Mouse (Mus musculus) midbrain, embryonic 11.5 days (tissue): Measurements from ENCODE around the gene Masp1. TPM values are rescaled to one million over a fixed set of nuclear protein-coding genes. Genes with fewer than 3 reads are reported as not detected.
A peak's percentile ranks its signal among the peaks of the same experiment; 100 is the strongest.

ENCODE experiments used
- ATAC-seq: fragments of 200-750 bp; cut with Nextera tagmentation; 2 replicates; pipeline ENCODE4 v1.8.0; 2017; ENCODE audit warnings: moderate TSS enrichment, moderate library complexity; ENCODE audit not compliant: low FRiP score
- DNase-seq: peaks from one replicate; pipeline ENCODE4 v3.0.0; 2015; ENCODE audit warnings: low spot score; ENCODE audit errors: missing footprints
- H3K27ac ChIP-seq: fragments of 300-500 bp; sonication (generic); 2 replicates; pipeline ENCODE4 v1.5.1; 2014; ENCODE audit warnings: low read depth, low read length
- H3K27me3 ChIP-seq: fragments of 300-500 bp; sonication (generic); 2 replicates; pipeline ENCODE4 v1.6.1; 2014; ENCODE audit warnings: mild to moderate bottlenecking, low read length, moderate library complexity, mixed read lengths; ENCODE audit not compliant: control insufficient read depth, insufficient read depth
- H3K36me3 ChIP-seq: fragments of 300-500 bp; sonication (generic); 2 replicates; pipeline ENCODE4 v1.6.1; 2014; ENCODE audit warnings: mild to moderate bottlenecking, low read length, moderate library complexity, mixed read lengths; ENCODE audit not compliant: control insufficient read depth, insufficient read depth
- H3K4me1 ChIP-seq: fragments of 300-500 bp; sonication (generic); 2 replicates; pipeline ENCODE4 v1.6.1; 2014; ENCODE audit warnings: low read length; ENCODE audit not compliant: control insufficient read depth, insufficient read depth
- H3K4me2 ChIP-seq: fragments of 300-500 bp; sonication (generic); 2 replicates; pipeline ENCODE4 v1.6.1; 2014; ENCODE audit warnings: mild to moderate bottlenecking, moderate library complexity
- H3K4me3 ChIP-seq: fragments of 300-500 bp; sonication (generic); 2 replicates; pipeline ENCODE4 v1.5.1; 2014; ENCODE audit warnings: low read depth, low read length
- H3K9ac ChIP-seq: fragments of 300-500 bp; sonication (generic); 2 replicates; pipeline ENCODE4 v1.6.1; 2014; ENCODE audit warnings: low read length
- H3K9me3 ChIP-seq: fragments of 300-500 bp; sonication (generic); 2 replicates; pipeline ENCODE4 v1.6.1; 2016; ENCODE audit warnings: low read length; ENCODE audit not compliant: control insufficient read depth
- WGBS: fragments of 180-500 bp; shearing (Covaris S2); extraction: QIAGEN DNeasy Blood & Tissue Kit; methylation state at CpG from one replicate; pipeline ENCODE4 v1.1.7; 2014; 5-methylcytosine and 5-hydroxymethylcytosine counted together
- polyA plus RNA-seq: library from polyadenylated mRNA; unstranded; fragments of >200 nt; fragmentation: Nextera tagmentation; extraction: Ambion mirVana; gene quantifications from 2 replicates; pipeline ENCODE4 v1.2.1, GENCODE M21; 2014

Gene Masp1
- polyA plus RNA-seq, 1 experiment from 2014 or later: 19.0 TPM

DNA sequence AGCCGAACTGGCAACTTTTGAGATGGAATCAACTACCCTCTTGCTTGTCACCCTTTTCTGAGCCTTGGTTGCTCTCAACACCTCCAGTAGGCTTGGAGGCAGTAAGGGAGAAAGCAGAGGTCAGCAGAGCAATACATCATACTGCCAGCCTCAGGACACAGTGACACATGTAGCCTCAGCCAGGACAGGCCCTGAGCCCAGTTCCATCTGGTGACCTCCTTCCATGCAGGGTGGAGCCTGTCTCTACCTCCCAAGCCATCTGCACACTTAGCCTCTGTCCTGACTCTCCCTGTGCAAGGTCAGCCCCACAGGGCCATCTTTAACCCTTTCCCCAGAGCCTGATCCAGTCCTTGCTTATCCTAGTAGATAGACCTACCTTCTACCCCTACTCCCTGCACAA is 92.9 kb downstream of the Masp1 start:
- no peak overlapping the region for H3K4me3 ChIP-seq
- H3K9ac ChIP-seq: no peak overlapping the region
- WGBS: 93% methylated on average over 1 of the region's 1 CpGs
- no peaks in the 10 kb centered on the region for H3K27me3 ChIP-seq
- no peak for DNase-seq
- no peaks in the 10 kb centered on the region for H3K36me3 ChIP-seq
- H3K9me3 ChIP-seq: no peaks in the 10 kb centered on the region
- ATAC-seq: no peak
- H3K4me1 ChIP-seq: no peaks in the 10 kb centered on the region
- H3K4me2 ChIP-seq: no peak overlapping the region
- H3K27ac ChIP-seq: no peak overlapping the region

DNA sequence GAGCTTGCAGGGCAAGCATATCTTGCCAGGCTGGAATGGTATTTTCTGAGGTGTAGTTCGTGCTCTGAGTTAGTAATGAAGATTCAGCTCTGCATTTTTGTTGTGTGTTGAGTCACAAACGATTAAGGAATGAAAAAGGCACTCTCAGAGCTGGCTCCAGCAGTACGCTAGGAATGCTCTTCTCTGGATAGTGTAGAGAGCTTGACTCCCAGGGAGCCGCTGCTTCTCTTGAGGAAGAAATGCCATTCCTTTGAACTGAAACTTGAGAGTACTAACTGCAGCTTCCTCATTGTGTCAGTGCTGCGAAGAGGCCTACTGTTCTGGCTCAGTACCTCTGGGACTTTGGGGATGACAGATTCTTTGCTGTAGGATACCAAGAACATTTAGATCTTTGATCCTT is 96.8 kb downstream of the Masp1 start:
- Histone ChIP-seq H3K4me1 (no peaks in the 10 kb centered on the region), H3K27ac (no peak overlapping the region), H3K4me2 (no peak overlapping the region), H3K36me3 (no peaks in the 10 kb centered on the region), H3K27me3 (no peaks in the 10 kb centered on the region), H3K9me3 (no peaks in the 10 kb centered on the region), H3K9ac (no peak overlapping the region), H3K4me3 (no peak overlapping the region)
- ATAC-seq (no peak), DNase-seq (no peak)
- 67% methylated on average over 5 of the region's 5 CpGs for WGBS

DNA sequence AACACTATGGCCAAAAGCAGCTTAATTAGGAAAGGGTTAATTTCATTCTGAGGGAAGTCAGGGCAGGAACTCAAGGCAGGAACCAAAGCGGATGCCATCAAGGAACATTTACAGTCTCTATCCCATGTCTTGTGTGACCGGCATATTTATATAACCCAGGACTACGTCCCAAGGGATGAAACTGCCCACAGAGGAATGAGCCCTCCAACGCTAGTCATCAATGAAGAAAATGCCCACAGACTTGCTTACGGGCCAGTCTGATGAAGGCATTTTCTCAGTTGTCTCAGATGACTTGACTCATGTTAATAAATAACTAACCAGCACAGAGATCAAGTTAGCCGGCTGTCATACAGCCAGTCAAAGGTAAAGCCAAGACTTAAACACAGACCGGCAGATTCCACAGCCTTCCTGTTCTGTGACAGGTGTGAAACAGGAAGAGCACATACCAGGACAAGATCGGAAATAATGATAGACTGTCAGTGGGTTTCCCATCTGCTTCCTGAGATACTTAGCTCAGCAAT is 101.0 kb downstream of the Masp1 start:
- H3K36me3 ChIP-seq: no peaks in the 10 kb centered on the region
- H3K9ac ChIP-seq: no peak overlapping the region
- ATAC-seq: no peak
- H3K4me3 ChIP-seq: no peak overlapping the region
- H3K4me2 ChIP-seq: no peak overlapping the region
- 92% methylated on average over 8 of the region's 8 CpGs for WGBS
- no peaks in the 10 kb centered on the region for H3K27me3 ChIP-seq
- no peak for DNase-seq
- H3K9me3 ChIP-seq: no peaks in the 10 kb centered on the region
- no peaks in the 10 kb centered on the region for H3K4me1 ChIP-seq
- no peak overlapping the region for H3K27ac ChIP-seq

DNA sequence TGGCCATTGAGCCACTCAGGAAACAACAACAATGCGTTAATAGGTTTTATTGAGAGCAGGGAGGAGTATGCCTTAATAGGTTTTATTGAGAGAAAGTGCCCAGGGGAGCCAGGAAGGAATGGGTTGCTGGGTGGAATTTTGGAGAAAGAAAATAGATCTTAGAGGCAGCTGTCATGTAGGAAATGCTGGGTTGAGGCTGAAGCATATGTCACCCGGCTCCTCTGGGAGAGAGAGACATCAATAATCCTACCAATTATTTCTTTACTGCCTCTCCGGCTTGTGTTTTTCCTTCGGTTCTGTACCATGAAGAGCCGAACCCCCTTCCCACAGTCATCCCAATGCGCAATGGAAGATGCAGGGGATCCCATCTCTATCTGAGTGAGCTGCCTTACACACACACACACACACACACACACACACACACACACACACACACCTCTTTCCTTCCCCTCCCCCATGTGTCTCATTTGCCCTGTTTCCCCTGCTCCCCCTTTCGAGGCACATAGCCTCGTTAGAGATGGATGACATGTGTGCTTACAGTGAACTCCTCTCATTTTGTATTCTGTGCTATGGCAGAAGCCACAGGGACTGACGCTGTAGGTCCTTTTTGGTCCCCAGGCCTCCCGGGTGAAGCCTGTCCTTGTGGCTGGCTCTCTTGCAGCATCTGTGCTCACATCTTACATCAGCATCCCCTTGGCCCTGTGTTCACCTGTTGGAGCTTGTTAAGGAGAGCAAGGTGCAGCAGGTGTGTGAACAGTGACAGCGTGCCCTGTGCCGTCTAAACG is 103.0 kb downstream of the Masp1 start:
- no peak overlapping the region for H3K27ac ChIP-seq
- ATAC-seq: no peak
- 75% methylated on average over 13 of the region's 13 CpGs for WGBS

DNA sequence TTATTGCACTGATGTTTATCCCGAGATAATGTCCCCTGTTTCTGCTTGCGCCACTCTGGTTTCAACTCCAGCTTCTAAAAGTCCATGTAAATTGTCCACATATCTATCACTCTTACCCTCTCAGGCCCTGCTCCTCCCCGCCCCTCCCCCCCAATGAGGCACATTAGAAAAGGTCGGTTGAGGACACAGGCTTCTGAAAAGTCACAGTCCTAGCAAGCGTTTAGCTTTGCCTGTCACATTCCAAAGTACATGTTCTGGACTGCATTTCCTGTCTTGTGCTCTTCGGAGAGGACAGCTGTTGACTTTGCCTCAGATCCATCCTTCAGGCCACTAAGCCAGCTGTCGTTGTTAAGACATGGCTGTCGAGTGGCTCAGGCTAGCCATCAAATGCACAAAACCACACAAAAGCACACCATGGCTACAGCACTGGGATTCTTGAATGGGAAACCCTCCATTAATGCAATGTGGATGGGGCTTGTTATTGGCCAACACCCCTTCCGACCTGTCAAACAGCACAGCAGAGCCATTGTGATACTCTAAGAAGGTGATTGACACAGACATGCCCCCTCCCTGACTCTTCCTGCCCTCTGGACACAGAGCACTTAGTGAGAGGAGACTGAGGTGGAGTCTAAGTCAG is 103.8 kb downstream of the Masp1 start:
- ATAC-seq: peak; percentile 33; the same call in 1 of the 2 replicates

More for the DNA sequence above, 103.0 kb downstream of the Masp1 start:
- no peak overlapping the region for H3K9ac ChIP-seq
- H3K4me2 ChIP-seq: no peak overlapping the region
- no peaks in the 10 kb centered on the region for H3K36me3 ChIP-seq
- DNase-seq: no peak
- H3K9me3 ChIP-seq: no peaks in the 10 kb centered on the region
- no peaks in the 10 kb centered on the region for H3K4me1 ChIP-seq
- no peaks in the 10 kb centered on the region for H3K27me3 ChIP-seq
- H3K4me3 ChIP-seq: no peak overlapping the region

DNA sequence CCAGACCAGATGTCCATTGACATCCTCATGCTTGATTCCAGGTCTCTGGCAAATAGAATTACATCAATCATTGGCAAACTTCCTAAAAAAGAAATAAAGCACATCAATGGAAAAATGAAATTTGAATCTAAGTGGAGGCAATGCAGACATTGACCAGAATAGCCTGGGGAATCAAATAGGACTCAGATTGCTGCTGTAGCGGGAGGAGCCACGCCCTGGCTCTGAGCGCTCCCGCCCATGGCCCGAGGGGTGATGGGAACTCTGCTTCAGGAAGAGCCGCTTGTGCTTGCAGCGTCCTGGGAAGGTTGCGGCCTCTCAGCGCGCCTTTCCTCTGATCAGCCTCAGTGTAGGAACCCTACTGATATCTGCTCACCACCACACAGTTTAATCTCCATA is 104.4 kb downstream of the Masp1 start:
- H3K4me2 ChIP-seq: no peak overlapping the region
- H3K27me3 ChIP-seq: no peaks in the 10 kb centered on the region
- no peaks in the 10 kb centered on the region for H3K36me3 ChIP-seq
- H3K9ac ChIP-seq: no peak overlapping the region
- no peaks in the 10 kb centered on the region for H3K9me3 ChIP-seq
- no peak overlapping the region for H3K4me3 ChIP-seq
- 48% methylated on average over 10 of the region's 10 CpGs for WGBS
- DNase-seq (no peak), ATAC-seq (no peak)
- H3K4me1 ChIP-seq: no peaks in the 10 kb centered on the region
- H3K27ac ChIP-seq: no peak overlapping the region

More for the DNA sequence above, 103.8 kb downstream of the Masp1 start:
- Histone ChIP-seq H3K4me2 (no peak overlapping the region), H3K4me3 (no peak overlapping the region), H3K36me3 (no peaks in the 10 kb centered on the region), H3K9me3 (no peaks in the 10 kb centered on the region), H3K4me1 (no peaks in the 10 kb centered on the region), H3K27ac (no peak overlapping the region), H3K9ac (no peak overlapping the region), H3K27me3 (no peaks in the 10 kb centered on the region)
- DNase-seq: peak; percentile 84
- 57% methylated on average over 9 of the region's 9 CpGs for WGBS

DNA sequence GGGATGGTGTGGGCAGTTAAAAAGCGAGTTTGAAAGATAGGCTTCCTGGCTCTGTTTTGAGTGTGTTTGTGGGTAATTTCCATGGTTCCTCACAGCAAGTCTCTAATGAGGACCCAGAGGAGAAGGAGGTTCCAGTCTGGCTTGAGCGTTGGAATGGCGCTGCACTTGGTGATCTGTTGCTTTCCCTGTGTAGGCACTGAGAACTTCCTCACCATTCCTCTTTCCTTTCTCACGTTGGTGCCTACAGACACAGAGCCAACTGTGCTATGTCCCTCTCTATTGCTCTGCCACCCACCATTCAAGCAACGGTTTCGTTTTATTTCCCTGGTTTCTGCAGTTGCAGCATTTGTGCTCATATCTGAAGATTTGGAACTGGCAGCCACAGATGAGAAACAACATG is 107.7 kb downstream of the Masp1 start:
- DNase-seq (no peak), ATAC-seq (no peak)
- no peaks in the 10 kb centered on the region for H3K9me3 ChIP-seq
- whole genome bisulfite sequencing: 82% methylated on average over 6 of the region's 6 CpGs
- no peak overlapping the region for H3K9ac ChIP-seq
- H3K4me2 ChIP-seq: no peak overlapping the region
- no peak overlapping the region for H3K4me3 ChIP-seq
- H3K4me1 ChIP-seq: no peaks in the 10 kb centered on the region
- no peaks in the 10 kb centered on the region for H3K27me3 ChIP-seq
- no peak overlapping the region for H3K27ac ChIP-seq
- H3K36me3 ChIP-seq: no peaks in the 10 kb centered on the region

DNA sequence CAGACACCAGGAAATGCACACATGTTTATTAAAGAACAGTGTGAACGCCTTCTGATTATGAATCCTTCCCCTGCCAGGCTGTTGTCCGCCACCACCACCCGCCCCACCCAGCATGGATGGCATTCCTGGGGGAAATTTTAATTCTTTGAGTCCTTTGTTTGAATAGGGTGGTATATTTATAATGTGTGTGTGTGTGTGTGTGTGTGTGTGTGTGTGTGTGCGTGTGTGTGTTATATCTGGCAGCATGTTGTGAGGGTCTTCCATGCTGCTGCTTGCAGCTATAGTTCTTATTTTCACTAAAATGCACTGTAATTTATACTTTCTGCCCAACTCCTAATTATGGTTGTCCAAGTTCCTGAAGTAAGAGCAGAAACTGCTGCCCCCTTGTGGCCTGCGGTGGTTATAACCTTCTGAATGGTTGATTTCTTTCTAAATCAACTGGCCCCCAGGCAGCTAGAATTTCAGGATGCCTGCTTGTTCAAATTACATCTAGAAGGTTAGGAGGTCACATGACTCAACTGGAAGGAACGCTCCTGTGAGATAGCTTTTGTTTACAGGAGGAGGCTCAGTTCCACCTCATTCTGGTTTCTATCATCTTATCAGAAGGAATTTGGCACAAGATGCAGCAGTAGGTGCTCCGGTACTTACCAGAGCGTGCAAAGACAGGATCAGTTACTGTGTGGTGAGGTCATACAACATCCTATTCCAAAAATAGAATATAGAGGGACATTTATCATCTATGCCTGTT is 117.4 kb downstream of the Masp1 start:
- H3K27me3 ChIP-seq: no peaks in the 10 kb centered on the region
- H3K9me3 ChIP-seq: no peaks in the 10 kb centered on the region
- no peak overlapping the region for H3K4me3 ChIP-seq
- no peak overlapping the region for H3K9ac ChIP-seq
- H3K27ac ChIP-seq: no peak overlapping the region
- H3K36me3 ChIP-seq: no peaks in the 10 kb centered on the region
- WGBS: 52% methylated on average over 8 of the region's 8 CpGs
- no peak overlapping the region for H3K4me2 ChIP-seq
- no peak for ATAC-seq
- no peaks in the 10 kb centered on the region for H3K4me1 ChIP-seq
- DNase-seq: peak; percentile 97

DNA sequence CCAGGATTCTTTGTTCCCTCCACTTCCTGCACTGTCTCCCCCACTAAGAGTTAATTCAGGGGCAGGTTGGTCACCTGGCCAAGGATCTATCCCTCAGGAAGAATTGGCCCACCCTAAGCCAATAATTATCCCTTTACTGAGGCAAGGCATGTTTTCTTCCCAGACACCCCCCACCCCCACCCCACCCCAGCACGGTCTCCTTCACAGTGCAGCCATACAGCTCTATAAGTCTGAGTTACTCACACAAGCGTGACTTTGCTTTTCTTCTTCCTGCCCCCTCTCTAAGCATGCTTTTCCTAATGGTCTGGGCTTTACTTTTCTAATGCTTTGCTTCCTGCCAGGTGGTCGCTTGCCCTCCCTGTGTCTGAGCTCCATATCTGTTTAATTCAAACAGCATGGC is 118.7 kb downstream of the Masp1 start:
- no peak overlapping the region for H3K4me2 ChIP-seq

More for the DNA sequence above, 118.7 kb downstream of the Masp1 start:
- Histone ChIP-seq H3K9ac (no peak overlapping the region), H3K4me1 (no peaks in the 10 kb centered on the region), H3K27me3 (no peaks in the 10 kb centered on the region), H3K27ac (no peak overlapping the region), H3K4me3 (no peak overlapping the region), H3K9me3 (no peaks in the 10 kb centered on the region), H3K36me3 (no peaks in the 10 kb centered on the region)
- DNase-seq (no peak), ATAC-seq (no peak)
- WGBS: 61% methylated on average over 3 of the region's 3 CpGs
